ENCODE assay signal across 9 mouse cellular contexts in genomic region chr7:79934461-79934860, GRCm38 (mm10). TPM values are rescaled to one million over a fixed set of nuclear protein-coding genes. Genes with fewer than 3 reads are reported as not detected.
DNase-seq lines count a peak whose midpoint lies in the region; ATAC-seq and TF ChIP-seq lines count a peak whose summit lies in the region.
"Had no signal": no experiment of that assay in that cellular context is flagged by ENCODE, and none has a peak within 500 bp of the region (broad histone marks: within the 10 kb centered on the region; RNA-seq: fewer than 3 reads in every experiment).

No protein-coding gene starts in this region.

- TF ChIP-seq CTCF in C2C12 (IDR thresholded peaks at IDR 0.05; ENCODE audit: control insufficient read depth, insufficient read depth, insufficient read length): no peak
- TF ChIP-seq CTCF in liver, postnatal 0 days (IDR thresholded peaks at IDR 0.05; ENCODE audit: low read depth): no peak

- no peak for TF ChIP-seq EP300 in liver, postnatal 0 days (IDR thresholded peaks at IDR 0.05; ENCODE audit: low read depth)

- ATAC-seq in embryonic facial prominence, embryonic 14.5 days (ENCODE audit: low read depth): no peak
- no peak for ATAC-seq in hindbrain, embryonic 12.5 days (ENCODE audit: low FRiP score)
- no peak for ATAC-seq in liver, postnatal 0 days

- peak overlapping the region; percentile 78 for H3K4me2 ChIP-seq in embryonic facial prominence, embryonic 14.5 days (ENCODE audit: low read depth, low read length)
- H3K4me2 ChIP-seq in hindbrain, embryonic 12.5 days (replicated peaks): peak overlapping the region; percentile 61
- peak overlapping the region; percentile 70 for H3K4me2 ChIP-seq in liver, postnatal 0 days (ENCODE audit: low read depth, low read length)

- WGBS in embryonic facial prominence, embryonic 14.5 days: 52% methylated on average over 5 of the region's 5 CpGs
- WGBS in hindbrain, embryonic 12.5 days: 37% methylated on average over 5 of the region's 5 CpGs
- WGBS in liver, postnatal 0 days (ENCODE audit: insufficient replicate concordance): 63% methylated on average over 5 of the region's 5 CpGs

- no peaks in the 10 kb centered on the region for H3K79me3 ChIP-seq in C2C12 (ENCODE audit: low read depth)

- H3K4me3 ChIP-seq in C2C12 (ENCODE audit: insufficient read depth, poor library complexity, severe bottlenecking): peak overlapping the region; percentile 50
- H3K4me3 ChIP-seq in embryonic facial prominence, embryonic 14.5 days (ENCODE audit: low read depth, low read length): peak overlapping the region; percentile 52
- H3K4me3 ChIP-seq in hindbrain, embryonic 12.5 days: peak overlapping the region; percentile 46
- peak overlapping the region; percentile 49 for H3K4me3 ChIP-seq in liver, postnatal 0 days (ENCODE audit: low read depth, low read length)

- peaks cover 5% of the 10 kb centered on the region for H3K4me1 ChIP-seq in embryonic facial prominence, embryonic 14.5 days (ENCODE audit: control insufficient read depth, insufficient read depth, low read length)
- H3K4me1 ChIP-seq in hindbrain, embryonic 12.5 days: peaks cover 16% of the 10 kb centered on the region
- H3K4me1 ChIP-seq in liver, postnatal 0 days (ENCODE audit: insufficient read depth): 0 out of 2 replicates have a peak, but pooled peaks cover 2% of the 10 kb centered on the region

- peaks cover 4% of the 10 kb centered on the region for H3K36me3 ChIP-seq in C2C12 (ENCODE audit: control insufficient read depth, insufficient read depth)
- H3K36me3 ChIP-seq in embryonic facial prominence, embryonic 14.5 days (ENCODE audit: control insufficient read depth, insufficient read depth, low read length): no peaks in the 10 kb centered on the region
- 0 out of 2 replicates have a peak, but pooled peaks cover 4% of the 10 kb centered on the region for H3K36me3 ChIP-seq in hindbrain, embryonic 12.5 days
- H3K36me3 ChIP-seq in liver, postnatal 0 days (replicated peaks; ENCODE audit: insufficient read depth, low read length): no peaks in the 10 kb centered on the region

- peak overlapping the region; percentile 81 for H3ac ChIP-seq in C2C12 (ENCODE audit: control insufficient read depth, insufficient read length, low read depth)

- DNase-seq in adrenal gland, adult 2 months: peak; percentile 25
- DNase-seq in adrenal gland, postnatal 4 days (ENCODE audit: low spot score in 2 of 2): no peak
- peak; percentile 12 for DNase-seq in embryonic facial prominence, embryonic 14.5 days (ENCODE audit: low spot score)
- DNase-seq in liver, postnatal 0 days: no peak
- no peak for DNase-seq in yolk sac, embryonic 10.5 days (ENCODE audit: low spot score)
- DNase-seq in embryo, embryonic 10 days (ENCODE audit: low spot score): no peak

- peaks cover 15% of the 10 kb centered on the region for H3K79me2 ChIP-seq in C2C12 (ENCODE audit: control insufficient read depth, insufficient read depth)

- H3K27me3 ChIP-seq in C2C12 (ENCODE audit: control insufficient read depth, insufficient read depth, insufficient read length): no peaks in the 10 kb centered on the region
- H3K27me3 ChIP-seq in embryonic facial prominence, embryonic 14.5 days (replicated peaks; ENCODE audit: control insufficient read depth, insufficient read depth, low read length): no peaks in the 10 kb centered on the region
- H3K27me3 ChIP-seq in hindbrain, embryonic 12.5 days: no peaks in the 10 kb centered on the region
- peaks cover 9% of the 10 kb centered on the region; the same call in 1 of the 2 replicates for H3K27me3 ChIP-seq in liver, postnatal 0 days (ENCODE audit: insufficient read depth, low read length)

- H3K9ac ChIP-seq in embryonic facial prominence, embryonic 14.5 days (ENCODE audit: low read depth, low read length): peak overlapping the region; percentile 73
- peak overlapping the region; percentile 70 for H3K9ac ChIP-seq in hindbrain, embryonic 12.5 days
- H3K9ac ChIP-seq in liver, postnatal 0 days (replicated peaks): peak overlapping the region; percentile 63

- H3K27ac ChIP-seq in embryonic facial prominence, embryonic 14.5 days (replicated peaks; ENCODE audit: low read depth, low read length): peak overlapping the region; percentile 52; the same call in 1 of the 2 replicates
- peak overlapping the region; percentile 49; the same call in 1 of the 2 replicates for H3K27ac ChIP-seq in hindbrain, embryonic 12.5 days
- peak overlapping the region; percentile 82; the same call in 1 of the 2 replicates for H3K27ac ChIP-seq in liver, postnatal 0 days (ENCODE audit: low read depth)

- no peaks in the 10 kb centered on the region for H3K9me3 ChIP-seq in embryonic facial prominence, embryonic 14.5 days (ENCODE audit: control insufficient read depth, low read length)
- no peaks in the 10 kb centered on the region for H3K9me3 ChIP-seq in hindbrain, embryonic 12.5 days (replicated peaks)
- H3K9me3 ChIP-seq in liver, postnatal 0 days (ENCODE audit: low read length): no peaks in the 10 kb centered on the region

TF ChIP-seq in C2C12, 6 proteins besides CTCF, POLR2A, EP300 and RAD21:
- TF ChIP-seq MYOD1 (IDR thresholded peaks at IDR 0.05; ENCODE audit: control insufficient read depth, insufficient read length, low read depth) (peak; percentile 17), FOSL1 (IDR thresholded peaks at IDR 0.05; ENCODE audit: insufficient read depth, low read length, poor library complexity, severe bottlenecking) (no peak)

RNA-seq across cellular contexts. Expression of gene Arpin, which starts 0.7 kb away (rescaled TPM):
- total RNA-seq in adrenal gland, adult 2 months (2021): 10 to 100 TPM; 15.2 to 18.9 TPM
- 9.5 and 12.9 TPM in 2 replicates for polyA plus RNA-seq in adrenal gland, adult 2 months (2012; rRNA removed)
- total RNA-seq in adrenal gland, postnatal 4 days (2021): 10 to 100 TPM; 26.0 to 29.6 TPM
- 41.2 TPM for polyA plus RNA-seq in C2C12 (2012; fragmentation: generic; extraction: Trizol)
- 22.1 and 23.6 TPM in 2 replicates for polyA plus RNA-seq in embryonic facial prominence, embryonic 14.5 days (2014; fragmentation: Nextera tagmentation; extraction: Ambion mirVana)
- 19.8 and 20.3 TPM in 2 replicates for polyA plus RNA-seq in hindbrain, embryonic 12.5 days (2016; fragmentation: Nextera tagmentation; extraction: Ambion mirVana)
- 2.5 and 2.8 TPM in 2 replicates for polyA plus RNA-seq in liver, postnatal 0 days (2015; fragmentation: Nextera tagmentation; extraction: Ambion mirVana)
- polyA plus RNA-seq: erythroblast, embryonic 14.5 days had no signal

RNA-seq across cellular contexts. Expression of gene Ap3s2, which starts 14.0 kb away (rescaled TPM):
- total RNA-seq in adrenal gland, adult 2 months (2021): 10 to 100 TPM; 18.5 to 27.2 TPM
- polyA plus RNA-seq in adrenal gland, adult 2 months (2012; rRNA removed): 17.2 and 21.7 TPM in 2 replicates
- total RNA-seq in adrenal gland, postnatal 4 days (2021): 10 to 100 TPM; 34.4 to 34.5 TPM
- polyA plus RNA-seq in C2C12 (2012; fragmentation: generic; extraction: Trizol): 14.3 TPM
- polyA plus RNA-seq in embryonic facial prominence, embryonic 14.5 days (2014; fragmentation: Nextera tagmentation; extraction: Ambion mirVana): 30.0 and 31.9 TPM in 2 replicates
- 48.7 and 56.7 TPM in 2 replicates for polyA plus RNA-seq in hindbrain, embryonic 12.5 days (2016; fragmentation: Nextera tagmentation; extraction: Ambion mirVana)
- polyA plus RNA-seq in liver, postnatal 0 days (2015; fragmentation: Nextera tagmentation; extraction: Ambion mirVana): 8.0 and 8.3 TPM in 2 replicates

Comparison
In these comparisons a context has a peak if more than half of its experiments do, and no peak if none do; other contexts are left out.
1. DNase-seq: peak in adrenal gland, adult 2 months (single experiment) and embryonic facial prominence, embryonic 14.5 days (single experiment); none in adrenal gland, postnatal 4 days (0 of 2), liver, postnatal 0 days (single experiment), yolk sac, embryonic 10.5 days (single experiment) and embryo, embryonic 10 days (single experiment).
2. Peak in every context shown above with its lines, with median percentiles within 50 percentile points of each other: H3K4me3 ChIP-seq, H3K27ac ChIP-seq, H3K4me2 ChIP-seq and H3K9ac ChIP-seq.